Mouse (Mus musculus): ENCODE measurements around the gene Ccdc86.
A peak's percentile ranks its signal among the peaks of the same experiment; 100 is the strongest.

Gene Ccdc86

DNA sequence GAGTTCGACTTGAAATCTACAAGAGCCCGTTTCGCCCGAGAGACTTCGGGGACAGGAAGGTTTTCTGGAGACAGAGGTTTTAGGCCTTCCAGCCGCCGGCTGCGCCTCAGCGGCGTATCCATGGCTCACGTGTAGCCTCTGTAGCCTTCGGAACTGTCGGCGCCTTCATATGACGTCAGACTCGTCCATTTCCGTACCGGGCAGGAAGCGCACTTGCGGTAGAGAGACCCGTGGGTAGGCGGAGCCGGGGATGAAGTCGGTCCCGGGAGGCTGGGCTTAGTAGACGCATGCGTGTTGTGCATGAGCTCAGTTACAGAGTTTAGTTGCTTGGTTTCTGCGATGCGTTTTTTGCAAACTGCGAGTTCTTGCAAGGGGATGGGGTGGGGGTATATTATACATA, at the start of gene Ccdc86:
Gene Ccdc86, minus strand, starts transcription at position 155 of the 400 bp plus-strand sequence.
- peak; percentile 89 to 90 for DNase-seq (ENCODE audit: low read depth in 1 of 2, low spot score in 2 of 2)

DNA sequence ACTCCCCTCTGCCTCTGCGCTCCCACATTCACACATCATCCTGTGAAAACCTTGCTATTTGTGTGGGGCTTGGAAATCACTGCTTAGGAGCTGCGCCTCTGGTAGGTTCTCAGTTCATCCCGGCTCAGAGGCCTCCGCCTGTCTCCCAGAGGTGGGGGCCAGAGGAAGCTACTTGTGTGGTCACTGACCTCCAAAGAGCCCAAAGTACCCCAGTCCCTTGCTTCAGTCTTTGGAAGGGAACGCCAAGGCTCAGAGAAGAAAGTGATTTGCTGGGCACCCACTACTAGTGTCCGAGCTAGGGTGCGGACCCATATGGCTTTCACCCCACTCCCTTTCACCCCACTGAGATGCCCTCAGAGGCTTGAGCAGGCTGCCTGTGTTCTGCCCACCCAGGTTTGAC, 44.1 kb upstream of the Ccdc86 start, which contains the start of gene Ms4a15:
Gene Ms4a15, minus strand, starts transcription at position 101 of the 400 bp plus-strand sequence.
- no peak for DNase-seq (ENCODE audit: low read depth in 1 of 2, low spot score in 2 of 2)

DNA sequence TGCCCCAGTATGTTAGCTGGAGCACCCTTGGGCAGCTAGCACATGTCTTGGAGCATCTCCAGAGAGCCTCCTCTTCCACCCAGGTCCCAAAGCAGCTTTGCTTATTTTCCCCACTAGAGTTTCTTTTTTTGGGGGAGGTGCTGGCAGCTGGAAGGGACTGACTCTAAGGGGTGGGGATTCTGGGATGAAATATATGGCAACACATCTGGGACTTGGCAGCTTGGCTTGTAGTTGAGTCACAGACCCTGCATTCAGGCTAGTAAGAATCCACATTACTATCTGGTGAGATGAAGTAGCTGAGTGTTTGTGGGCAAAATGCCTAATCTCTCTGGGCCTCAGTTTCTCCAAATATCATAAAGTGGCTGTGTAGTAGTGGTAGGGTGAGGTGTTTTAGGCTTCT, 42.8 kb upstream of the Ccdc86 start:
- DNase-seq (ENCODE audit: low read depth in 1 of 2, low spot score in 2 of 2), result no peak

DNA sequence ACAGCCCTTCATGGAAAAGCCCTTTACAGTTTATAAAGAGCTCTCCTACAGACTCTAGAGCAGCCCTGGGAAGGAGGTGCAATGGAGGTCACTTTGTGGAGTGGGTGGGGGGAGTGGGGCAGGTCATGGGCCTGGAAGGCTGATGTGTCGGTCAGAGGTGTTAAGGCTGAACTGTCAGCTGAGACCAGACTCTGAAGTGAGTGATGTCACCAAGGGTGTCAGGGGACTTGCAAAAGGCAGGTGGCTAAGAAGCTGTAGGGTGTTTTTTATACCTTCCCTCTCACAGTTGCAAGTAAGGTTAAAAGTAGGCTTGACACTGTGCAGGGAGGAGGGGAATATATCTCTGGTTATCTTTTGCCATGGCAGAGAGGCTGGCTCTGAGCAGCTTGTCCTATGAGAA, 41.7 kb upstream of the Ccdc86 start:
- no peak for DNase-seq (ENCODE audit: low read depth in 1 of 2, low spot score in 2 of 2)

DNA sequence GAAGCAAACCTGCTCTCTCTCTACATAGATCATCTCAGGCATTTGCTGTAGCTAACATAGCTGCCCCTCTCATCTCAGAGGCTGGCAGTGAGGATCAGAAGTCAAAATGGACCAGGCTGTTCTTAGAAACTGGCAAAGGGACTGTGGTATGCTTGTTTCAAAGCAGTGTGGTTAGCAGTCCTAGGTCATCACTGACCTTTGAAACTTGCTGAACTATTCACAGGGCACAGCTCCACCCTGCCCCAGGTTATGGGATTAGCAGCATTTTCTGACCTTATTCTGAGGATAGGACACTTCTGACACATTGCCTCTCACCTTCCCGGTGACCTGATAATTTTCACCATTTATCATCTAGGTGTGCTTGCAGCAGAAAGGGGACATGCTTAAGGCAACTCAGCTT, 39.5 kb upstream of the Ccdc86 start:
- DNase-seq (ENCODE audit: low read depth in 1 of 2, low spot score in 2 of 2), result no peak

DNA sequence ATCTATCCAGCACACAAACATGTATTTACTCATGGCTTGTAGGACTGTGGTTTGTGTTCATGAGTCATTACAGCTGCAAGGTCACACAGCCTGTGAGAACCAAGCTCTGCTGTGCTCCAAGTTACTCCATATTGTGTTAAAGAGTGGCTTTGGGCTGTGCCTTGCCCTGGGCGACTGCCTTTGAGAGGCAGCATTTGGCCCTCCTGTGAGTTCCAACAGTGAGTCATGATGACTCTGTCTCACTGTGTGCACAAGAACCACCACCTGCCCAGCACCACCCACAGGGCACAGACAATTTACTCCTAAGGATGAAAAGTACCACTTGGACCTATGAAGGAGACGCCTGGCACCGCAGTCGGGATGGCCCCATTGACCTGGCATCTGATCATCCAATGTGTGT, 36.8 kb upstream of the Ccdc86 start:
- DNase-seq (ENCODE audit: low read depth in 1 of 2, low spot score in 2 of 2), result no peak

DNA sequence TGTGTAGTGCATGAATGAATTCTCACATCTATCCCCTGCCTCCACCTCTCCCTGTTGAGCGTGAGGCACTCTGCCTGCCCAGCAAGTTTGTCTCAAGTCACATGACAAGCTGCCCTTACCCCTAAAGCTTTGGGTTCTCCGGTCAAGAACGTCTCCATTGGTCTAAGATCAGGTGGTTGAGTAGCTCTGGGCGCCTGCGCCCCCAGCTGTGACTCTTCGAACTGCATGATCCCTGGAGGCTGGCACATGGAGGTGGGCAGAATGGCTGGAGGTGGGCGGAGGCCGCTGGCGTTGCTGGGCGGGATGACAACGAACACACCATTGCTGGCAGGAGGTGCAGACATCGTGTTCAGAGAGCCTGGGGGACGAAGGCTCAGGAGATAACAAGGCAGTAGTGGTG, 35.5 kb upstream of the Ccdc86 start:
- no peak for DNase-seq (ENCODE audit: low read depth in 1 of 2, low spot score in 2 of 2)

DNA sequence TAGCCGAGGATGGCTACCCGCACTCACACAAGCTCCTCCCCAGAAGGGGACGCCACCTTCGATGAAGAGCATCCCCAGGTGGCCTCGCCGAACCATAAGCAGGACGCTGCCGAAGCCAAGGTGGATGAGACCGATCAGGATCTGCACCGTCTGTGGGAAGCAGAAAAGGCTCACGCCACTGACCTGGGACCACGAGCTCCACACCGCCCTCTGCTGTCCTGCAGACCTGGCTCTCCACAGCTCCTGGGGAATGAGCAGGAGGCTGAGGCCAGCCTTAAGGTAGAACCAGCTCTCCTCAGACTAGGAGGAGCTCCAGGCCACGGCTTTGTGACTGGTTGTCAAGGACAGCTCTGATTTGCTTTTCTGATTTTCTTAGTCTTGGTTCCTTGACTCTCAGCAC, 34.1 kb upstream of the Ccdc86 start:
- no peak for DNase-seq (ENCODE audit: low read depth in 1 of 2, low spot score in 2 of 2)

DNA sequence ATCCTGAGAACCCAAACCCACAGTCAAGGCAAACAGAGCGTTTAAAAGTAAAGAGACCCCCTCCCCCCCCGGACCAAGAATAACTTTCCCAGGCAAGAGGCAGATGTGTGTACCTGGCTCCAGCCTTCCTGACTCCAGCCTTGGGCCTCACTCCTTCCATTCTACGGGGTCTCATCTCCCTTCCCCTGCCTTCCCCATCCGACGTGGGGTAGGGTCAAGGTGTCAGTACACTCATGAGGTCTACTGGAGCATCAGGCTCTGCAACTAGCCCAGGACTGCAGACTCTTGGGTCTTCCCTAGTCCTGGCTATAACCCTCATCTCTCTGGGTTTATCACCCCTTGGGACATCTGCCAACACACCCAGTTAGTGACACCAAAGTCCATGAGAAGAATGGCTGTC, 31.1 kb upstream of the Ccdc86 start:
- no peak for DNase-seq (ENCODE audit: low read depth in 1 of 2, low spot score in 2 of 2)

DNA sequence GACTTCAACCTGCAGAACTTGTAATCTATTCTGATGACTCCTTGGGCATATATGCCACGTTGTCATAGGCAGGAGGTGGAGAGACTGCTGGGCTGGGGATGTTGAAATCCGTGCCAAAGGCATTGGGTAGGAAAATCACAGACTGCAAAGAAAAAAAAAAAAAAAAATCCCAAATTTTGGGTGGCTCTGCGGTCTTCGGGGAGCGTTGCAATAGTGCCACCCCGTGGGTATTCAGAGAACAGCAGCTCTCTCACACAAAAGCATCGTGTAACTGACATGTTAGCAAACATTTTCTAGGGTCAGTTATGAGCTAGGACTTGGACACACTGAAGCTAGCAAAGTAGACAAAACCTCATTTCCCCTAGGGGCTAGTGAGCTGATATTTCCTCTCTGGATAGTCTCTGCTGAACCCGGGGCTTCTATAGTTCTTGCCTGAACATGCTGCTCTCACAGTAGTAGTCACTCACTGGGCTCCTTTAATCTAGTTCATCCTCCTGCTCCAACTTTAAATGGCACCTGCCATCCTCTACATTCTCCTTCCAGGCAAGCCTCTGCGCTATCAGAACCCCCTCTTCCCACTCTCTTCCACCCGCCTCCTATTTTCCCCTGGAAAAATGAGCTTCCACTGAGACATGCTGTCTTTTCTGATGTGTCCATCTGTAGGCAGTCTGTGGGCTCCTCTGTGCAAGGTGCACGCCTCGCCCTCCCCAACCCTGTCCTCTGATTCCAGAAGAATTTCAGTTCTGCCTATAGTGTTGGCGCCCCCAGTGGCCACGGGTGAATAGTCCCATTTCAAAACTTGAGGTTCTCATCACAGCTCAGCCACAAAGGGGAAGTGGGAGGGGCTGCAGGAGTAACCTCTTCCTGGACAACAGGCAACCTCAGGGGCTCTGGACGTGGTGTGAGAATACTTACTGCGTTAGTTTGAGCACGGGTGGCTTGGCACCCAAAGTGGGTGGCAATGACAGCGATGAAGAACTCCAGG, 30.4 kb upstream of the Ccdc86 start:
- peak; percentile 89 to 90 for DNase-seq (ENCODE audit: low read depth in 1 of 2, low spot score in 2 of 2)

DNA sequence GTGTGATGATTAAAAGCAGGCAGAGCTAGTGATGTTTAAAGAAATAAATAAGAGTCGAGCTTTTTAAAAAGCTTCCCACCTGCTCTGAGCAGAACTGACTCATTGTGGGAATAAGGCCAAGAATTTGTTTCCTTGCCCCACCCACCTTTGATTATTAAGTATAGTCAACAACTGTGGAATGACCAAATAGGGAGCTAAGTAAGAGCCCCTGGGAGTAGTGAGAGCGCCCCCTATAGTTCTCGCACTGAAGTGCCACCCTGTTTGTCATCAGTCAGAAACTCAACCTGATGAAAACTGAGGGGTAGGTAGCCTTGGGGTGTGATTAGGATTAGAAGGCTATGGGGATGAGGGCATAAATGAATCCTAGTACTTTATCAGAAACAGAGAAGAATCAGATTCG, 27.3 kb upstream of the Ccdc86 start:
- DNase-seq (ENCODE audit: low read depth in 1 of 2, low spot score in 2 of 2), result no peak

DNA sequence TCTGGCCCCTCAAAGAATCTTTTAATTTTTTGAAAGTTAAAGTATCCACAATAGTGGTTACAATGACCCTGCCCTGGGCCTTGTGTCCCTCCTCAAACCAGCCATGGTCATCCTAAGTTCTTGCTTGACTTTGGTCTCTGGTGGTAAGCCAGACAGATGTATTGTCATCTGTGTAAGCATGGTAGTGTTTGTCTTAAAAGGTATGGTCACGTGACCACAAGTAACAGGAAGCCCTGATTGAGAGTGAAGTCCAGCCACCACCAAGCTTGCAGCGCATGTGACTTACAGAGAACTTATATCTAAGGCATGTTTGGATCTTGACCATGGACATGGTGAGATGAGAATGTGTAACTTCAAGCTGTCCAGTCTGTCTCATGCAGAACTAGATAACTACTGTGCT, 26.1 kb upstream of the Ccdc86 start:
- no peak for DNase-seq (ENCODE audit: low read depth in 1 of 2, low spot score in 2 of 2)

DNA sequence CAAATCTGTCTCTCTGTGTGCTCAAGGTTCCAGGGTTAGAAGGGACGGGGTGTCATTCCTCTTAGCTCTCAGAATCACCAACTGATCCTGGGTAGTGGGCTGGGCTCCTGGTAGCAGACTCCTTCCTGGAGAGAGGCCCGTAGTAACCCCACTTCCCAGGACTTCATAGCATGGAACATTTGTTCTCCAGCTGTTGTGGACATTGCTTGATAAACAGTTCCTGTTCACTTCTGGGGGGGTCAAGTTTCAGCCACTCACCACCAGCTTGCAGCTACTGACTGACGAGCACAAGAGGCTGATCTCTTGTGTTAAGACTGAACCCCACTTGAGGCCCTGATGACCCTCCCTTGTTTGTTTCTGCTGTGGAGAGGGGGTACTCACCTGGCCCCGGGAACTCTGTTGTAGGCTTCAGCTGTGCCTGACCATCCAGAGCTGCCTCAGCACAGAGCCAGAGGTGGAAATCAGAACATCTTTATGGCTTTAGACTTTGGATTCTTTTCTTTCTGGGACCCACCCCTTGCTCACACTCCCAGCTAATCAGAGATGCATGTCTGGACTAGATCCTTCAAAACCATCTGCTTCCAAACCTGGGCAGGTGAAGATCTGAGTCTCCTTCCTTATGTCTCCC, 25.3 kb upstream of the Ccdc86 start, which contains the start of gene Ms4a10:
Gene Ms4a10, minus strand, starts transcription at position 433 of the 628 bp plus-strand sequence.
- DNase-seq (ENCODE audit: low read depth in 1 of 2, low spot score in 2 of 2), result no peak

DNA sequence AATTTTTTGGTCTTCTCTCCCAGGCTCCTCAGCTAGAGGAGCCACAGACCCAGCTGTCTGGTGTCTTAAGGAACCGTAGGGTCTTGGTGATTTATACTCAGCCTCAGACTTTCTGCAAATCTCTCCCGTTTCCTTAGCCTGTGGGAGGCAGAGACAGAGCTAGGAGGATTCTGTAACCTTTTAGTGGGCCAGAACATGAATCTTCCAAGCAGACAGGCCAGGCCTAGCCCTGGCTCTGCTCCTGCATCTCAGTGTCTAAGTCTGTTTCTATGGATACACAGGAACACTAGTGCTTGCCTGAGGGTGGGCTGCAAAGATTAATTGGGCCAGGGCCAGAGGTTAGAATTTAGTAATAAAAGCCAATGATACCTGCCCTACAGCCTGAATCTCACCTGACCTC, 24.1 kb upstream of the Ccdc86 start:
- no peak for DNase-seq (ENCODE audit: low read depth in 1 of 2, low spot score in 2 of 2)

DNA sequence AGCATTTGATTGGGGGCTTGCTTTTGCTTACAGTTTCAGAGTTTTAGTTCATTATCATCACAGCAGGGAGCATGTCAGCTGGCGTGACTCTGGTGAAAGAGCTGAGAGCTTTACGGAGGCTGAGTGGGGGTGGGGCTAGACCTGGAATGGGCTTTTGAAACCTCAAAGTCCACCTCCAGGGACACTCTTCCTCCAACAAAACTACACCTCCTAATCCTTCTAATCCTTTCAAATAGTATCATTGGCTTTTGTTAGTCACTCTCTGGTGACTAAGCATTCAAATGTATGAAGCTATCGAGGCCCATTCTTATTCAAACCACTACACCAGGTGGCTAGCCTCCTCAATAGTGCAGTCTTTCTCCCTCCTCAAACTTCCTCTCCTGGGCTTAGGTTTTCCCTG, 23.6 kb upstream of the Ccdc86 start:
- DNase-seq (ENCODE audit: low read depth in 1 of 2, low spot score in 2 of 2), result no peak

DNA sequence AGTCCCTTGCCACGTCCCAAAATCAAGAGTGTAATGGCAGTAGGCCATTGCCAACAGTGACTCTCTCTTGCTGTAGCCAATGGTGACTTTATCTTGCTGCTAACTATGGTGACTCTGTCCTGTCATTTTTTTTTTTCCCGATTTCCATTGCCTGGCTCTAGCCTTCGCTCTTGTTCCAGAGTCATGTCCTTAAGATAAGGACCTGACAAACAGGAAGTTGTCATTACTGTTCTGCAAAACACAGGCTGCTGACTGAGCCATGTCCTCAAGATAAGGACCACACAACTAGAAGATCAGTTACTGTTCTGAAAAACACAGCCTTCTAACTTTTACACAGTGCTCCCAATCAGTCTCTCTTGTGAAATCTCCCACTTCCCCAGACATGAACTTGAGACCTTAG, 21.4 kb upstream of the Ccdc86 start:
- DNase-seq (ENCODE audit: low read depth in 1 of 2, low spot score in 2 of 2), result no peak

DNA sequence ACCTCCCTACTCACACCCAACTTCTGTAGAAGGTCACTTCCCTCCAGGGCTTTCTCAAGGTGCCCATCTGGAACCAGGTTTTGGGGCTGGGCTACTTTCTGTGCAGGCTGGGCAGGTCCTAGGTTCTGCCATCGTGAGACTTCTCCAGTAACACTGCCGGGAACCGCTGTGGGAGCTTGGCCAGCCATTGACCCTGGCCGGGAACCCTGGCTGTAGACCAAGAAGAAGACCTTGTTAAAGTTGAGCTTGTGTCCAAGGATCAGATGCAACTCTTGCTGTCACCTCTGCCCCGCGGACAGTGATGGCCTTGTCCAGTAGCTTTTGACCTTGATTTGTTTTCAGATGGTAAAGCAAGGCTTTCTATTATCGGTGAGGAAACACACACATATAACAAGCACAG, 19.5 kb upstream of the Ccdc86 start:
- no peak for DNase-seq (ENCODE audit: low read depth in 1 of 2, low spot score in 2 of 2)

DNA sequence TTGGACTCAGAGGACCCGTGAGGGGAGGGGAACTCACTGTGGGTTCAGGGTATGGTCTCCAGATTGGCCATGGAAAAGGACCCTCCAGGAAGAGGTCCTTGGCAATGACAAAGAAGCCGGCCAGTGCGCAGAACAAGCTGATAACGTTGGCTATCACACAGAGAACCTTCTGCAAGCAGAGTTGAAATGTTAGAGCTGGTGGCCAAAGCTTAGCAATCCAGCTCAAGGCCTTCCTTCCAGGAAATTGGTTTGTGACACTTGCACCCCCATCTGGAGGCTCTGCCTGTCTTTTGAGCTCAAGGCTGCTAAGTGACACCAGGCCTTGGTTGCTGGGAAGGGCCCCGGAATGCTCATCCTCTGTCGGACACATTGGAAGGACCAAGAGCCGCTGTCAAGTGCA, 16.7 kb upstream of the Ccdc86 start:
- no peak for DNase-seq (ENCODE audit: low read depth in 1 of 2, low spot score in 2 of 2)

DNA sequence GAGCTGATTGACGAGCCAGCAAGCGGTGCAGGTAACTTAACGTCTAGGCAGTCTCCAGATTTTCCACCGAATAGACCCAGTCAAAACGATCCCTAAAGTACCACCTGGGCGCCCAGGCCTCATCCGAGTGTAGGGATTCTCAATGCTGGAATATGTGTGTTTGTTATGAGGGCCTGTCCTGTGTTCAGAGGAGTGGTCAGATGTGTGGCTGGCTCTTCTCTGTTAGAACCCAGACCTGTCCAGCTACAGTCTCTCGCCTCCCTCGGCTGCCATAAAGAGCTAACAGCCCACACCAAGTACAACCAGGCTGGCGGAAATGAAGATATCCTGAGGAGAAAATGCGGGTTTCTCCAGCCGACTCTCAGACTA, 10.9 kb upstream of the Ccdc86 start:
- no peak for DNase-seq (ENCODE audit: low read depth in 1 of 2, low spot score in 2 of 2)

DNA sequence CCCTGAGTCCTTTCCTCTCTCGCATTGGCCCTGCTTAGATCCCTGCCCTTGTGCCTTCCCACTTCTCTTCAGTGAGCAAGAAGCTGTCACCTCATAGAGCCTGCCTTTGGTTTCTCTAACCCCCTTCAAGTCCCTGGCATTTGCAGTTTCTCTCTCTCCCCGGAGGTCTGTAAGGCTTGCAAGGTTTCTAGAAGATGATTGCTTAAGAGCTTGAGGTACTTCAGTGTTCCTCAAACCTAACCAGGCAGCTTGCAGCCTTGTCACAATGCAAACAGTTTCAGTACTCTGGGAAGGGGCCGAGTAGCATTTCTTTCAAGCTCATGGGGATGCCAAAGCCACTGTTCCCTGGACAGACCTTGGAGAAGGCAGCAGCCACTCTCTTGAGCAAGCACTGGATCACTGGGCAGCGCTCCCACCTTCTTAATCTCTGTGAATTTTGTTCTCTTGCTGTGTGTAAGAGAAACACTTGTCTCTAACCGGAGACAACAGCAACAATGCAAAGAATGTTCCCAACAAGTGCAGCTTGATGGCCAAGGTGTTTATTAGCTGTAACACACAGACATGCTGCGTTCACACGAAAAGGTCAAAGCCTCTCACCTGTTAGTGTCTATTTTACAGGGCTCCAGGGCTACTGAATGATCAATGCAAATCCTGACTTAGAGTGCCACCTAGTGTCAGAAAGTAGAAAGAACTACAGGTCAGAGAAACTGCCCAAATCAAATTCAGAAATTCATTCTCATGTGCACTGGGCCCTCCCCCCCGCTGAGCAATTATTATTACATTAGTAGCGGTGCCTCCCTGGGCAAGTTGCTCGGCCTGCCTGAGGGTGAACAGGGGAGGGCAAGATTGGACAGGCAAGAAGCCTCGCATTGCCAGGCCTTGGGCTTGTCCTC, 10.3 kb upstream of the Ccdc86 start:
- DNase-seq (ENCODE audit: low read depth in 1 of 2, low spot score in 2 of 2), result no peak
